Mouse (Mus musculus) mature B cell (primary cell): ENCODE results near the gene Ncbp2.
"Not testable (repeated sequence)": the region's sequence is repeated elsewhere in the genome, so short reads cannot be mapped to it uniquely, and the experiment has no call there.

Experiments
- in situ Hi-C: fragments of 300-500 bp; cut with MboI; formaldehyde crosslinking; loops from 2 replicates; pipeline ENCODE4 v1.14.3; 2019

Ncbp2 gene

DNA sequence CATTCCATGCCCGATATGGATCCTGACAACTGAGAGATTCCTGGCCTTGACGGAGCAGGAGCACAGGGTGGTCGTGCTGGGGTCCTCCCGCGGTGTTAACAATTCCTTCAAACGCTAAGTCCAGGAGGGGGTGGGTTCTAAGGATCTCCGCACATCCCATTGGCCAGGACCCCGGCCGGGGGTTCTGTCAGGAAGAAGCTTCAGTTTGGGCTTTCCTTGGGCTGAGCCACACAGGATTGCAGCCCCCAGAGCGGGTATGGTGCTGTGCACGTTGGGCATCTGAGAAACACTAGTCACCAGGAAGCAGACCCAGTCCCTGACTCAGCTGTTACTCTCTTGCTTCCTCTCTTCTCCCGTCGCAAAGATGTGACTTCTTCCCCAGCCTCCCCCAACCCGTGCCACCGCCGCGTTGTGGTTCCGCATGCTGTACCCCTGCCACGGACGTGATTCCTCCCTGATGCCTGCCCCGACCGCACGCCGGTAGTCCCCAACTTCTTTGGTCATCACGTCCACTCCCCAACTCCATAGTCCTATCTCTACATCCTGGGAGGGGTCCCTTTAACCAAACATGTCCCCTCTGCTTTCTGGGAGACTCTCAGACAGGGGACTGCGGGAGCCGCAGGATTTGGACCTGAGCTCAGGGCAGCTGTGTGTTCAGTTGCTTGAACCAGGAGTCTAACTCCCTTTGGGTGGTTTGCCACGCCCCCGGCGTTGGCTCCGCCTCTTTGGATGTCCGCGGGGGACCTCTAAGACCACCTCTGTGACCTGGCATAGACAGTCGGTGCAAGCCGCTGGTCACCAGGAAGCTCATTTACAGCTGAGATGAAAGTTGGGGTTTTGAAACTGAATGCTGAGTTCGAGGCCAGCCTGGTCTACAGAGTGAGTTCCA, 13.0 kb upstream of the Ncbp2 start:
- in situ Hi-C loops: no loop called here

DNA sequence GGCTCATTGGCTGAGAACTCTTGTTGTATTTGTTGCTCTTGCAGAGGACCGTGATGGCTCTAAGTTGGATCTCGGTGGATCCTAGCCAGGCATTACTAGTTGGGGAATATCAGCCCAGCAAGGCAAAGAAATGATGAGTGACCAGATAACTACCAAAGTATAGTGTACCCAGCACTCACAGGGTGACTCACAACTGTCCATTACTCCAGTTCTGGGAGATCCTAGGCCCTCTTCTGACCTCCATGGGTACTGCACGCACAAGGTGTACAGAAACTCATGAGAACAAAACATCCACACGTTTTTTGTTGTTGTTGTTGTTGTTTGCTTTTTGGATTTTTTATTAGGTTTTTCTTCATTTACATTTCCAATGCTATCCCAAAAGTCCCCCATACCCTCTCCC, 11.7 kb upstream of the Ncbp2 start:
- in situ Hi-C loops: no loop called here

DNA sequence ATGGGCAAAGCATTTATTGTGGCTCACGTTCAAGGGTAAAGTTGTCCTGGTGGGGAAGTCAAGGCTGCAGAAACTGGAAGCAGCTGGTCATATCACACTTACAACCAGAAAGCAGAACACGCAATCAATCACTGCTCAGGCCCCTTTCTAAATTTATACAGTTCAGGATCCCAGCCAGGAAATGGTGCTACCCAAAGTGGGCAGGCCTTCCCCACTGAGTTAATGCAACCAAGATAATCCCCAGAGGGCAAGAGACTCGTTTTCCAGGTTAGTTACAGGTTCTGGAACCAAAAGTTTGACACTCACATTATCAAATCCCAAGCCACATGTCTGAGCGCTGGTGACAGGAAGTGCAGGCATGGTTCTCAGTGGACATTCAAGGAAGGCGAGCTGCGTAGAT, 9.5 kb upstream of the Ncbp2 start:
- in situ Hi-C loops: no loop called here

DNA sequence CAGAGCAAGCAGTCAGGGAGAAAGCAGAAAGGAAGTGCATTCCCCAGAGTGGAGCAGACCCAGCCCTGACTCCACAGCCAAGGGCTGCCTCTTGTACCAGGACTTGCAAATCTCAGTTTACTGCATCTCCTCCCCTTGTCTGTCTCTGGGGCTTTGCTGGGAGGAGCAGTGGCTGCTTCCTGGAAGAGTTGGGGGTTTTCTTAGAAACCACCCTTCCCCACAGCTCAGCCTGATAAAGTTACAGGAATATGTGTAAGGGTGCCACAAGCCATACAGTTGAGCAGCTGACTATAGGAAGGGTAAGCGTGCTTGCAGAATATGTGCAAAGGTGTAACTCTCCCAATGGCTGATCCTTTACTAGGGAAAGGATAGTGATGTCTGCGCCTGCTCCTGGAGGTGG, 7.7 kb upstream of the Ncbp2 start:
- in situ Hi-C loops: no loop called here

DNA sequence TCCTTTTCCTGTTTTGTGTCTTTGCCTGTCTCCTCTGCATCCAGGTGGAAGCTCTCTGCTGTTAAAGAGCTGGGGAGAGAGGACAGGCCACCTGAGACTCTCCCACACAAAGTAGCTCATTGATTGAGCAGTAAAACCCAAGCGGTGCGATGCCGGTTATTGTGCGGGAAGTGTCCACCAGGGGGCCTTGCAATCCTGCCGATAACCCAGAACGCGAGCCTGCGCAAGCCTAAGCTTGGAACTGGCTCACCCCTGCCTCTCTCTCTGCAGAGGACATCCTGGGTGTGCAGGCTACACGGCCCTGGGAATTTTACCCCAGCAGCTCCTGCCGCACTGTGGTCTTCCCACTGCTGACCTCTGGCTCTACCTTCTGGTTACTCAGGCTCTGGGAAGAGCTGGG, 4.3 kb upstream of the Ncbp2 start:
- in situ Hi-C loops: no loop called here

DNA sequence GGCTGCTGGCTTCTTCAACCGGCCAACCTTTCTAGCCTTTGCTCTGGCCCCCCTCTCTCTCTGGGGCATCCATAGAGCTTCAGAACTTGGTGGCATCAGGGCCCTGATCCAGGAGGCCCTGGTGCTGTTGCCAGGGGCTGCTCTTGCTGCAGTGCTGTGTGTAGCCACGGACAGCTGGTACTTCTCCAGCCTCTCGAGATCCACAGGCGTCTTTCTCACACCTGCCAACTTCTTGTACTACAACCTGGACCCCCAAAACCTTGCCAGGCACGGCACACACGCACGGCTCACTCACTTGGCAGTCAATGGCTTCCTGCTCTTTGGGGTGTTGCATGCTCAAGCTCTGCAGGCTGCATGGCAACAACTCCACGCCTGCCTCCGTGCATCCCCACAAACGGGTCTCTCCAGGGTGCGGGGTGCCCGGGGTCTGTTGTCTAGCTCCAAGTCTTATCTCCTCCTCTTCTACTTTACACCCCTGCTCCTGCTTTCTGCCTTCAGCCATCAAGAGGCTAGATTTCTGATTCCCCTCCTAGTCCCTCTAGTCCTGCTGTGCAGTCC, 3.5 kb upstream of the Ncbp2 start:
- in situ Hi-C loops: no loop called here

DNA sequence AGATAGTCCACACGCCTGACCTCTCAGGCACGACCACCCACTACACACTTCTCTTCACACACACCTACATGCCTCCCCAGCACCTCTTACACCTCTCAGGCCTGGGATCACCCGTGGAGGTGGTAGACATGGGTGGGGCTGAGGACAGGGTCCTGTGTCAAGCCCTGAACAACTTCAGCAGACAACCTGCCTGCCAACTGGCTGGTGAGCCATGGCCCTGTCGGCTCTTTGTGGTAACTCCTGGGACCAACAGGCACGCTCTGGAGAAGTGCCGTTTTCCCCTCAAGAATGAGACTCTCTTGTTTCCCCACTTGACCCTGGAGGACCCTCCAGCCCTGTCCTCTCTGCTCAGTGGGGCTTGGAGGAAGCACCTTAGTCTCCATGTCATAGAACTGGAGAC, 2.9 kb upstream of the Ncbp2 start:
- in situ Hi-C loops: no loop called here

DNA sequence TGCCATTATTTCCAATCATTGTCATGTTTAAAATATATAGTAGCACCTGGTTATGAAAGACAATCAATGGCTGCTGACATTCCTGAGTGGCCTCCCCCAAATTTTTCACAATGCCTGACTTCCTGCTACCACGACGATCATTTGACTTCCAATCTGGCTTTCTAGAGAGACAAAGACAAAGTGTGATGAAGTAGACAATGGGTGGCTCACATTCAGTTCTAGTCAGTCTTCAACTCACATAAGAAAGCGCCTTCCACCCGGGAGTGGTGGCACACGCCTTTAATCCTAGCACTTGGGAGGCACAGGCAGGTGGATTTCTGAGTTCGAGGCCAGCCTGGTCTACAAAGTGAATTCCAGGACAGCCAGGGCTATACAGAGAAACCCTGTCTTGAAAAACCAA, 2.3 kb upstream of the Ncbp2 start:
- in situ Hi-C loops: not testable (repeated sequence)

DNA sequence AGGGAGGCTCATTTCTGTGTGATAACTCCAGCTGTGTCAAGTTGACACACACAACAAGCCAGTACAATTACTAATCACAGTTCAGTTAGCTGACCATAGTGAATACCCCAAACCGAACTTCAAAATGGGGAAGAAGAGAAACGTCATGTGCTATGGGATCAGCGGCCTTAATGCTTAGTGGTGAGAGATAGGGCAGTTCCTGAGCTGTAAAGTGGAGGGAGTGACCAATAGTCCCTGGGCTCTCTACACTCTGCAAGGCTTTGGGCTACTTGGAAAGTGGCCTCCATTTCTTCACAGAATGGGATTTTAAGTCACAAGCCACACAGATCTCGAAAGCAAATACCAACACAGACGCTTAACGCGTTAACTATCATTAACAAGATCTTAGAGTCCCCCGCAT, 980 bp upstream of the Ncbp2 start:
- in situ Hi-C loops: no loop called here

DNA sequence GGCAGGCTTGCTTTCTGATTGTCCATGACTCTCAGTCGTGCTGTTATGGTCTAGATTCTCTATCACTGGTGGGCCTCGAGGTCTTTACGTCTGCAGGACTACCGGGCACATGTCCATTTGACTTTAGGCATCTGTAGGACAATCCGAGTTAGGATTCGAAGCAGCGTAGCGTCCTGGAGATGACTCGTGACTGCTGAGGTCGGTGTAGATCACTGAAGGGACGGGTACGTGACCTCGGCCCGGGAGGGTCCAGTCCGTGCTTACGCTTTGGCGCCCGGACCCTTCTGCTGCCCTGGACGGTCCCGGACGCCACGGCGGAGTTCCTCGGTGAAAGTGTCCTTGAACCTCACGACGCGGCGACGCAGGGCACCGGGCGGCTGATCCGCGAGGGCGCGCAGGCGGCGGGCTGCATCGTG, 404 bp upstream of the Ncbp2 start:
- in situ Hi-C loops: no loop called here

DNA sequence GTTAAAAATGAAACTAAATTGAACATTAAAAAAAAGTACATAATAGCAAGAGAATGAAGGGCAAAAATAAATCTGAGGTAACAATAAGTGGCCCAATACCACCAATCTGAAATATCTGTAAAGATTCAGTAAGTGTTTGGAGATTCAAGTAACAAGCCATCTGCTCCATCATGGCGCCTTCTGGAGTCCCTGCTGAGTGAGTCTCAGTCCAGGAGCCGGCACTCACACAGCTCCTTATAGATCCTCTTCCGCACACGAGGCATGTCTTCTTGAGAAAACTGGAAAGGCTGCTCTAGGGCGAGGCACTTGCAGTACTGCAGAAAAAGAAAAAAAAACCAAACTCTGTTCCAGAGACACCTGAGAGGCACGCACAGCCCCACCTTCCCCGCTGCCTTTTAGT, 14.9 kb downstream of the Ncbp2 start:
- in situ Hi-C loops: no loop called here

DNA sequence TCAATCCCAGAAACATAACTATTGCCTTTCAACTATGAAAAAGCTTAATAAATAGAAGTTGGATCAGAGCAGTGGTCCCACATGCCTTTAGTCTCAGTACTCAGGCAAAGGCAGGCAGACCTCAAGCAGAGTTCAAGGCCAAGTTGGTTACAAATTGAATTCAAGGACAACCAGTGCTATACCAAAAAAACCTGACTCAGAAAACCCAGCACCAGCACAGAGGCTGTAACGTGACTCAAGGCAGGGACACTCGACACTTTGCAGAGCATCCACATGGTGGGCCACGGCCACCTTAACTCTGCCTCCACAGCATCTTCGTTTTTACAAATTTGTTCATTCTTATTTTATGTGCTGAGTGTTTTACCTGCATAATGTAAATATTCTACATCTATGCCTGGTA, 26.9 kb downstream of the Ncbp2 start:
- in situ Hi-C loops: no loop called here

DNA sequence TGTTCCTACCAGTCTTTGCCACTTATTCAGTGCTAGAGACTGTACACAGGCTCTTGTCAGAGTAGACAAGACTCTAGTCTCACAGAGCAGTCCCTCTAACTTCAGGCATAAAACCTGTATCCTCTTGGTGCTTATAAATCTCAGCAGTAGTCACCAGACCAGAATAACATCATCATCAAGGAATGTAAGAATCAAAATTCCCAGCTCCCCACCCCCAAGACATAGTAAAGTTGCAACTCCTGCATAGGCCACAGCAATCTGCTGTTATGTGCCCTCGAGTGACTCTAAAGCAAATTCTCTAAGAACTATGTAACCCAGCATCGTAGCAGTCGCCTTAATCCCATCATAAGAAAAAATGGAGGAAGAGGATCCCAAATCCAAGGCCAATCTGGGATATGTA, 31.2 kb downstream of the Ncbp2 start:
- in situ Hi-C loops: no loop called here

DNA sequence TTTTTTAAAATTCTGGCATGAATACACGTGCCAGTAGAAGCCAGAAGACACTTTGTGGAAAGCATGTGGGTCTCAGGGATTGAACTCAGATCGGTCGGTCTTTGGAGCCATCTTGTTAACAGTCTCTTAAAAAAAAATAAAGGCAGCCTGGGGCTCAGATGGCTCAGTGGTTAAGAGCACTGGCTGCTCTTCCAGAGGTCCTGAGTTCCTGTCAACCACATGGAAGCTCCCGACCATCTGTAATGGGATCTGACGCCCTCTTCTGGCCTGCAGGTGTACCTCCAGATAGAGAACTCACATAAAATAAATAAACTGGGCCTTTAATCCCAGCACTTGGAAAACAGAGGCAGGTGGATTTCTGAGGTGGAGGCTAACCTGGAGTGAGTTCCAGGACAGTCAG, 32.6 kb downstream of the Ncbp2 start:
- in situ Hi-C loops: no loop called here

DNA sequence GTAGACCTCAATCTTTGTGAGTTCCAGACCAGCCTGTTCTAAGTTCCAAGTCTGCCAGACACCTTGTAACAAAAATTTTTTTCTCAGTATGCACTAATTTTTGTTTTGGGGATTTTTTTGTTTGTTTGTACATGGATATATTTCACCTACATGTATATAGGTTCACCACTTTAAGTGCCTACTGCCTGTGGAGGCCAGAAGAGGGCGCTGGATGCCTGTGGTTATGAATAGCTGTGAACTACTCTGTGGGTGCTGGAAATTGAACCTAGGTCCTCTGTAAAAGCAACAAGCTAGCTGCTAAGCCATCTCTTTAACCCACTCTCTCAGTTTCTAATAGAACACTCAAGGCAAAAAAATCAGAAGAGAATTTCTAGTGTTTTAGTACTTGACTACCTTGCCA, 43.7 kb downstream of the Ncbp2 start:
- in situ Hi-C loops: no loop called here

DNA sequence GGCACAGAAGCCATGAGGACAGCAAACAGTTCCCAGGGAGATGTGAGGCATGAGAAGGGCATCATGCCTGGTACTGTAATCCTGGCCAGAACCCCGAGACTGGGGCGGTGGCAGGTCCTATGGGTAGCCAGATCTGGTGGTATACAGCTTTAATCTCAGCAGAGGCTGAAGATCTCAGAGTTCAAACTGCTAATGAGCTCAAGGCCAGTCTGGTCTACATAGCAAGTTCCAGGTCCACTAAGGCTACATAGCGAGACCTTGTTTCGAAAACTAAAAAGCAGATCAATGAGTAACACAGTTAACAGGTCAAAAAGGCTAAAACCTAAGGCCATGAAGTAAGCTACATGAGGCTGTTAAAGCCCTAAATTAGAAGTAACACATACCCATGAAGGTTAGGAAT, 44.9 kb downstream of the Ncbp2 start:
- in situ Hi-C loops: no loop called here

DNA sequence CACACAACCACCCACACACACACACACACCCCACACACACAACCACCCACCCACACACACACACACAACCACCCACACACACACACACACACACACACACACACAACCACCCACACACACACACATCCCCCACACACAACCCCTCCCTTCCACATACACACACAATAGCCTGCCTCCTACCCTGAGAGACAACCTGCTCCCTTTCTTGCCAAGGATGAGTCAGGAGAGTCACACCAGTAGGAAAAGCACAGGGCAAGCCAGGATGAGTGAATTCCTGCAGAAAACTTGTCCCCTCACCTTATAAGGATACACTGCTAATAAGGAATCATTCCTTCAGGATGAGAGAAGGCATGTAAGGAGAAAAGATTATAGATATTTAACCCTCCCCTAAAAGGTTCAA, 45.6 kb downstream of the Ncbp2 start:
- in situ Hi-C loops: no loop called here

DNA sequence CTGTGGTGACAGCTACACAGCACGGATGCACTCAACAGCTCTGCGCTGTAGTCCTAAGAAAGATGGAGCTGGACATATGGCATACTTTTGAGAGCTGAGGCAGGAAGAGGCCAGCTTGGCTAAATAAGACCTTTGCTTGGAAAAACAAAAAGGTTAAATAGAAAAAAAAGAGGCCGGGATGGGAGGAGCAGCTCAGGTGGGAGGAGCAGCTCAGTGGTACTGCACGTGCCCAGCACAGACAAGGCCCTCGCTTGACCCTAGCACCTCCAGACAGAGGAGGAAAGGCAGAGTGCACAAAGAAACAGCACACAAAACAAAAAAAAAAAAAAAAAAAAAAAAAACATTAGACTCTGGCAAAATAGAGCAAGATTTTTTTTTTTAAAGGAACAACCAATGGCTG, 48.1 kb downstream of the Ncbp2 start:
- in situ Hi-C loops: no loop called here

DNA sequence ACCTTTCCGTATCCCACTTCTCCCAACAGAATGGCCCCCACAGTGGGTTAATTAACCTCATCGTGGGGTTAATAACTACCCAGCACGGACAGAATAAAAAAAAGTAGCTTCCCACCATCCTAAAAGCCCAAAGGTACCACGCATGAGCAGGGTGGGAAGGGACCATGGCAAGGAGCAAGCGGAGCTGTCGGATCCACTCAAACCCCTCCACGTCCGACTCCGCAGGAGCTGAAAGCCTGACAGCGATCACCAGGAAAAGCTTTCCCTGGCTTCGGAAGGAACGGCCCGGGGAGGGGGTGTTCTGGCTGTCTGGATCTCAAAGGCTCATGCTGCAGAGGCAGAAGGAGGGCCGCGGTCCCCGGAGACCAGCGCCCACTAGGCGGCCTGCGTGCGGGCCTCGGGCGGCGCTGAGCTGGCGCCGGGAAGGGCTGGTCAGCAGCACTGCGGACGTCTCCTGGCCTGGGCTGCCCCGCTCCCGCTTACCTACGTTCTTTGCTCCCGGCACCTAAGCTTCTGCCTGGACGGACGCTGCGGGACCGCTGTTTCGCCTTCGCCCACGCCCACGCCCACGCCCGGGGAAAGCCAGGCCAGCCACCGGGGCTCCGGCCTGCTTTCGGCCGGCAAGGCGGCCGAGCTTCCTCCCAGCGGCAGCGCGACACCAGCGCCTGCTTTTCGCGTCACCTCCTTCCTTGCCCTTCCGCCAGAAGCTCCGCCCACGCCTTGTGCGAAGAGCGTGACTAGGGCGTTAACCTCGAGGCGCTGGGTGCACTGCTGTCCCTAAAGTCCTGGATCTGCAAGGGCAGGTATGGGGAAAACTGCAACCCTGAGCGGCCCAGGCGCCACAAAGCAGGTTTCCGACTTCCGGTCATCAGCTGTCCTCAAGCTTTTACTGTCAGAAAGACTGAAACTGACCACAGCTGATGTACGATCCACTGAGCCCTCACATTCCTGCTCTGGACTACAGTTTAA, 54.5 kb downstream of the Ncbp2 start, which contains the start of gene Senp5:
Senp5 (minus strand) TSS at position 779 of the 969 bp plus-strand sequence.
- in situ Hi-C loops: no loop called here

DNA sequence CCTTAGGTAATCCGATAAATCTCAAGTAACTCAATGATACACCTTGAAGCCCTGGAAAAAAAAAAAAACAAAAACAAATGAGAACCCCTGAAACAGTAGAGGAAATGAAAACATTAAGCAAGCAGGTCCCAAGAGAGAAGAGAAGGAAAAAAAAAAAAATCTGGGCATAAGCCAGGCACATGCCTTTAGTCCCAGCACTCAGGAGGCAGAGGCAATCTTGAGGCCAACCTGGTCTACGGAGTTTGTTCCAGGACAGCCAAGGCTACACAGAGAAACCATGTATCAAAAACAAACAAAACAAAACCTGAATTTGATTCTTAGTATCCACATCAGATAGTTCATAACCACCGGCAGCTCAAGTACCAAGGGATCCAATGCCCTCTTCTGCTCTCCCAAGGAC, 56.4 kb downstream of the Ncbp2 start:
- in situ Hi-C loops: no loop called here

DNA sequence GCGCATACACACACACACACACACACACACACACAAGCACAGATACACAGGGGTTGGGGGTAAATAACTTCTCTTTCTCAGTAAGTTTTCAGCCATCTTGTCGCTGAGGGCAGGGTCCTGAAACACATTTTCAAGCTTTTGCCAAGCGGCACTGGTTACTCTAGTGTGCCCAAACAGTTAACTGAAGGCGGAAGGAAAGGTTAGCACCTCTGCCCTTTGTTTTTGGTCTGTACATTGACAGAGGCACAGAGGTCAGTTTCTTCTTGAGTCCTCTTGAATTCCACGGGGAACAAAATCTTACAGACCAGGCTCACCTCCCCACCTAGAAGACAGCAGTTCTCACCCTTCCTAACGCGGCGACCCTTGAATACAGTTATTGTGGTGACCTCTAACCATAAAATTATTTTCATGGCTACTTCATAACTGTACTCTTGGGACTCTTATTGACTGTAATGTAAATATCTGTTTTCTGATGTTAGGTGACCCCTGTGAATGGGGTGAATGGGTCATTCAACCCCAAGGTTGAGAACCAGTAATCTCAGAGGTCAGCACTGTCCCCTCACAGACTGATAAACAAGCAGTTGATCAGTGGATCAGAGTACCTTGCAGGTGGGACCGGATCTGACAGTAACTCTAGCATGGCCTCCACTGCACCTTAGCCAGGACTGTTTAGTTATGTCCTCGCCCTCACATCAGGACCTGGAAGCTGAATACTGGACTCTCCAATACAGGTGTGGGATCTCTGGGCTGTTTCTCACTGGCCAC, 60.4 kb downstream of the Ncbp2 start:
- in situ Hi-C loops: no loop called here

DNA sequence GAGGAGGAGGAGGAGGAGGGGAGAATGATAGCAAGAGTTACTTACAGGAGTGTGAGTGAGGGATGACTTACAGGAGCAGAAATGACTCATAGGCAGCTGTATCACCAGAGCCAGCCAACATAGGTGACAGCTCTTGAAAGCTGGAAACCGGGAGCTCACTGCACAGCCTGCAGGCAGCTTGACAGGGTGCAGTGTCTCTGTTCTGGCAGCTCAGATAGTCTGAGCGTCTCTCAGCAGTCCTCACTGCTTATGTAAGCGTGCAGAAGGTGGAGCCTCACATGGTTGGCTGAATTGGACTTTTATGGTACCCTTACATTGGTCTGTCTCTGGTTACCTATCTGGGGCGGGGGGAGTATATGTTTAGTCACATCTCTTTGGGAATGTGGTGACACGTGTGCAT, 61.6 kb downstream of the Ncbp2 start:
- in situ Hi-C loops: no loop called here
